ENCODE assay signal across 29 mouse cellular contexts in the genomic region with DNA sequence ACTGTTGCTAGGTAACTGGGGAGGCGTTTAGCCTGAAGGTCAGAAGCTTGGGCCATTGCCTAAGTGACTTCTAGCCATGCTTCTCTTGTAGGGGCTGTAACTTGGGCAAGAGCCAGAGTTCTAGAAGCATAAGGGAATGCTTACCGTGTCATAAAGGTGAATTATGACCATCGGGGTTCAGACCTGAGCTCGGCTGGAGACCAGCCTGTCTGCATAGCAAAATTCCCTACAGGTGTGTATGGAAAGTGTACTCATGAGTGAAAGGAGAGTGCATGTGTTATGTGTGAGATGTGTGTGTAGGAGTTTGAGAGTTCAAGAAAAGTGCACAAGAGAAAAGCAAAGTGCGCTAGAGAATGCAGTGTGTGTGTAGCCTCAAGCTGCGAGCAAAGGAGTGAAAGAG.
"Had no signal": no experiment of that assay in that cellular context is flagged by ENCODE, and none has a peak within 500 bp of the region (broad histone marks: within the 10 kb centered on the region; RNA-seq: fewer than 3 reads in every experiment).

No protein-coding gene starts in this region.

- H3K4me2 ChIP-seq: limb, embryonic 12.5 days; limb, embryonic 15.5 days; liver, embryonic 11.5 days; liver, embryonic 12.5 days; liver, embryonic 13.5 days; liver, embryonic 15.5 days; lung, embryonic 14.5 days; lung, embryonic 15.5 days; midbrain, embryonic 11.5 days; midbrain, embryonic 12.5 days; midbrain, embryonic 13.5 days; midbrain, embryonic 15.5 days had no signal

- H3K9ac ChIP-seq: limb, embryonic 12.5 days; limb, embryonic 15.5 days; liver, embryonic 12.5 days; liver, embryonic 13.5 days; liver, embryonic 14.5 days; liver, embryonic 15.5 days; liver, postnatal 0 days; lung, embryonic 14.5 days; lung, embryonic 15.5 days; midbrain, embryonic 12.5 days; midbrain, embryonic 13.5 days; midbrain, embryonic 15.5 days had no signal

- H3K27ac ChIP-seq: left cerebral cortex, adult 2 months; limb, embryonic 12.5 days; limb, embryonic 15.5 days; liver, embryonic 12.5 days; liver, embryonic 13.5 days; liver, embryonic 14.5 days; liver, embryonic 15.5 days; lung, embryonic 15.5 days; macrophage; midbrain, embryonic 10.5 days; midbrain, embryonic 12.5 days; midbrain, embryonic 13.5 days; midbrain, embryonic 15.5 days had no signal

- H3K27me3 ChIP-seq: limb, embryonic 12.5 days; limb, embryonic 15.5 days; liver, embryonic 12.5 days; liver, embryonic 13.5 days; liver, embryonic 15.5 days; lung, embryonic 15.5 days; megakaryocyte, embryonic 14.5 days; midbrain, embryonic 12.5 days; midbrain, embryonic 13.5 days; midbrain, embryonic 15.5 days had no signal

- ATAC-seq: liver, embryonic 12.5 days; liver, postnatal 0 days; lung, postnatal 0 days; midbrain, embryonic 13.5 days; midbrain, embryonic 15.5 days; midbrain, embryonic 16.5 days had no signal

- H3K4me3 ChIP-seq: left cerebral cortex, adult 2 months; limb, embryonic 12.5 days; limb, embryonic 15.5 days; liver, embryonic 12.5 days; liver, embryonic 13.5 days; liver, embryonic 15.5 days; lung, embryonic 15.5 days; megakaryocyte, embryonic 14.5 days; midbrain, embryonic 10.5 days; midbrain, embryonic 12.5 days; midbrain, embryonic 13.5 days; midbrain, embryonic 15.5 days; myocyte had no signal

- H3K4me1 ChIP-seq: limb, embryonic 12.5 days; limb, embryonic 15.5 days; liver, embryonic 12.5 days; liver, embryonic 13.5 days; liver, embryonic 15.5 days; lung, embryonic 15.5 days; megakaryocyte, embryonic 14.5 days; midbrain, embryonic 10.5 days; midbrain, embryonic 12.5 days; midbrain, embryonic 13.5 days; midbrain, embryonic 15.5 days had no signal

- H3K36me3 ChIP-seq: limb, embryonic 12.5 days; limb, embryonic 15.5 days; liver, embryonic 12.5 days; liver, embryonic 13.5 days; liver, embryonic 15.5 days; lung, embryonic 15.5 days; midbrain, embryonic 10.5 days; midbrain, embryonic 12.5 days; midbrain, embryonic 13.5 days; midbrain, embryonic 15.5 days had no signal

- H3K9me3 ChIP-seq: limb, embryonic 15.5 days; liver, embryonic 12.5 days; liver, embryonic 13.5 days; liver, embryonic 15.5 days; lung, embryonic 15.5 days; midbrain, embryonic 10.5 days; midbrain, embryonic 12.5 days; midbrain, embryonic 13.5 days; midbrain, embryonic 15.5 days had no signal

- DNase-seq: left cerebral cortex, postnatal 4 days; liver; liver, embryonic 13.5 days; liver, postnatal 0 days; lung, adult 18-20 months; lung, adult 2 months; lung, embryonic 14.5 days; lung, postnatal 10 days; lung, postnatal 14 days; lung, postnatal 36 days; lung, postnatal 4 days had no signal
